Mouse (Mus musculus) heart, embryonic 16.5 days (tissue): ENCODE results near the gene Dph2. TPM values are rescaled to one million over a fixed set of nuclear protein-coding genes. Genes with fewer than 3 reads are reported as not detected.

Source experiments
- ATAC-seq: fragments of 200-750 bp; cut with Nextera tagmentation; replicated peaks from 2 replicates; pipeline ENCODE4 v1.8.0; 2017; ENCODE audit warnings: moderate number of reproducible peaks; ENCODE audit not compliant: insufficient read depth, low FRiP score; ENCODE audit errors: extremely low read depth
- H3K27ac ChIP-seq: fragments of 300-500 bp; sonication (generic); 2 replicates; pipeline ENCODE4 v1.5.1; 2014; ENCODE audit warnings: mild to moderate bottlenecking, low read length, control low read depth, moderate library complexity
- H3K27me3 ChIP-seq: fragments of 300-500 bp; sonication (generic); 2 replicates; pipeline ENCODE4 v1.6.1; 2014; ENCODE audit warnings: low read length, mixed read lengths; ENCODE audit not compliant: control insufficient read depth, insufficient read depth
- H3K36me3 ChIP-seq: fragments of 300-500 bp; sonication (generic); 2 replicates; pipeline ENCODE4 v1.6.1; 2014; ENCODE audit not compliant: control insufficient read depth, insufficient read depth
- H3K4me1 ChIP-seq: fragments of 300-500 bp; sonication (generic); 2 replicates; pipeline ENCODE4 v1.6.1; 2014; ENCODE audit warnings: low read length, mixed read lengths; ENCODE audit not compliant: control insufficient read depth, insufficient read depth
- H3K4me2 ChIP-seq: fragments of 300-500 bp; sonication (generic); 2 replicates; pipeline ENCODE4 v1.6.1; 2014; ENCODE audit warnings: low read depth, mild to moderate bottlenecking, control low read depth, low read length
- H3K4me3 ChIP-seq: fragments of 300-500 bp; sonication (generic); 2 replicates; pipeline ENCODE4 v1.5.1; 2014; ENCODE audit warnings: mild to moderate bottlenecking, control low read depth, low read length
- H3K9ac ChIP-seq: fragments of 300-500 bp; sonication (generic); 2 replicates; pipeline ENCODE4 v1.6.1; 2014; ENCODE audit warnings: low read length, control low read depth
- H3K9me3 ChIP-seq: fragments of 300-500 bp; sonication (generic); replicated peaks from 2 replicates; pipeline ENCODE4 v1.6.1; 2016; ENCODE audit warnings: low read length; ENCODE audit not compliant: control insufficient read depth
- WGBS: fragments of 180-500 bp; shearing (Covaris S2); extraction: QIAGEN DNeasy Blood & Tissue Kit; methylation state at CpG from one replicate; pipeline ENCODE4 v1.1.7; 2014; 5-methylcytosine and 5-hydroxymethylcytosine counted together
- polyA plus RNA-seq: library from polyadenylated mRNA; unstranded; fragments of >200 nt; fragmentation: Nextera tagmentation; extraction: Ambion mirVana; gene quantifications from 2 replicates; pipeline ENCODE4 v1.2.1, GENCODE M21; 2015

Gene Dph2
- polyA plus RNA-seq: 12.5 and 15.1 TPM in 2 replicates

DNA sequence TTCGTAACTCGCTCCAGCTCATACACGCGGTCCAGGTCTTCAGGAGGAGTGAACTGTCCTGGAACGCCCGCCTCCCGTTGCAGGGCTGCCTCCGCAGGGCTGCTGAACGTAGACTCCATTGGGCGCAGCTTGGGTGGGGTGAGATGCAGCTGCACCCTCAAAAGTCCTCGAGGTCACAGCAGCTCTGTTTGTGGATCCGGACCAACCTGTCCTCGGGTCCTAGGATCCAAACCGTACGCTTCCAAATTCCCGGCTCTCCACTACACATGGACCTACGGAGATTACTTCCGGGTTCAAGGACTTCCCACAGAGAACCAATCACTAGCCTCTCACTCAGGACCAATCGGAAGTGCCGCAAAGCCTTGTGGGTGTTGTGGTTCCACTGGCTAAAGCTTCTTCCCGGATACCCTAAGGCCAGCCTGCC is at the start of gene Dph2:
Dph2 (minus strand) TSS at position 295 of the 424 bp plus-strand sequence.
- peak within 1 kb of the TSS; percentile 77 for H3K4me3 ChIP-seq
- no peaks in the 10 kb centered on the region for H3K9me3 ChIP-seq
- peak within 1 kb of the TSS; percentile 69 for H3K9ac ChIP-seq
- no peaks in the 10 kb centered on the region for H3K27me3 ChIP-seq
- no peak within 1 kb of the TSS for H3K27ac ChIP-seq
- peak; percentile 83 for ATAC-seq
- WGBS: 0% methylated on average over 21 of the region's 21 CpGs
- H3K36me3 ChIP-seq: peaks cover 10% of the 10 kb centered on the region; the same call in 1 of the 2 replicates
- peaks cover 8% of the 10 kb centered on the region for H3K4me1 ChIP-seq
- H3K4me2 ChIP-seq: peak within 1 kb of the TSS; percentile 86

DNA sequence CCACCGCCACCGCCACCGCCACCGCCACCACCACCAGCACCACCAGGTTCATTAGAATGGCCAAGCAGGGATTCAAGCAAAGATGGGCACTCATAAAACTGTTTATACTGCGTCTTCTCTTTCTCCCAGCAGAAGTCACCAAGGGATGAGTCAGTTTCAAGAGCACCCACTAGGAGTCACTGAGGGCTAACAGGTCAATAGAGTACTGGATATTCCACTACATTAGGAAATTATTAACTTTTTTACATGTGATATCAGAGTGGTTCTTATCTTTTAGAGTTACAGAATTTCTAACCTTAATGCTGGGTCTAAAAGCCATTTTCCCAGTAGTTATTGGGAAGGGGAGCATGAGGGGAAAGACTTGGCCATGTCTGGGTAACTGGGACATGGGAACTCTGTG is 45.1 kb upstream of the Dph2 start:
- no peak for ATAC-seq
- H3K4me2 ChIP-seq: no peak overlapping the region
- no peak overlapping the region for H3K27ac ChIP-seq
- no peaks in the 10 kb centered on the region for H3K4me1 ChIP-seq
- H3K9me3 ChIP-seq: no peaks in the 10 kb centered on the region
- H3K9ac ChIP-seq: no peak overlapping the region
- H3K36me3 ChIP-seq: 0 out of 2 replicates have a peak, but pooled peaks cover 4% of the 10 kb centered on the region
- no peak overlapping the region for H3K4me3 ChIP-seq
- H3K27me3 ChIP-seq: no peaks in the 10 kb centered on the region
- WGBS: 94% methylated on average over 5 of the region's 5 CpGs

DNA sequence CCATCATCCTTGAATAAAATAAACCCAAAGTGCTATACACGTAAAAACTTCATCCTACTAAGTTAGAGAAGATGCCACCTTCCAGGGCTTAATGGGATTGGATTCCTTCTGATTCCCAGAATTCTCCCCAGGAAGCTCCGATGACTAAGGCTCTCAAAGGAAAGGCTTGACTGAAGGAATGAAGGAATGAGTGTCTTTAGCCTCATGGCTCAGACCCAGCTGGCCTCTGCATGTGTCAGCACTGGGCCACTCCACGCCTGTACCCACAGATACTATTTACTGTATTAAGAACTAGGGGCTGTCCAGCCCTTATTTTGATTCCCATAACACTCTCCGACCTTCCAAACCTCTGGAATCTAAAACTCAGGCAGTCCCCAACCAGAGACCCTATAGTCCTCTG is 42.2 kb upstream of the Dph2 start:
- Histone ChIP-seq H3K9ac (no peak overlapping the region), H3K4me1 (peaks cover 9% of the 10 kb centered on the region), H3K4me3 (no peak overlapping the region), H3K27ac (no peak overlapping the region), H3K36me3 (0 out of 2 replicates have a peak, but pooled peaks cover 4% of the 10 kb centered on the region), H3K4me2 (no peak overlapping the region), H3K27me3 (peaks cover 12% of the 10 kb centered on the region), H3K9me3 (no peaks in the 10 kb centered on the region)
- 85% methylated on average over 4 of the region's 4 CpGs for WGBS
- ATAC-seq: no peak

DNA sequence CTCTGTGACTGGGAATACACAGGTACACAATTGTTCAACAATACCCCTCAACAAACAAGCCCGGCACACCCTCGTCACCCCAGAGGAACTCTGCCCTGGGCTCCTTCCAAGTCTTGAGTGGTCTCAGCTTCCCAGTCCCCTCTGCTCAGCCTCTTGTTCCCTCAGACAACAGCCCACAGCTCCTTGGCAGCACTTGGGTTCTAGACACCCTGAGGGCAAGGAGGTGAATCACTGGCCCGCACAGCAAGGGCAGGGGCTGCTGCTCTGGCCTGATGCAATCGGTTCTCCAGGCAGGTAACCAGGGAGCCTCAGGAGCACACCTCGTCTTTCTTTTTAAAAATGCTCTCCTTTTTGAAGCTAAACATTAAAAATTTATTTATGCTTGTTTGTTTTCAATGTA is 41.4 kb upstream of the Dph2 start:
- H3K9ac ChIP-seq: no peak overlapping the region
- no peak for ATAC-seq
- no peak overlapping the region for H3K27ac ChIP-seq
- 70% methylated on average over 5 of the region's 5 CpGs for WGBS
- no peak overlapping the region for H3K4me3 ChIP-seq
- peaks cover 15% of the 10 kb centered on the region for H3K4me1 ChIP-seq
- 0 out of 2 replicates have a peak, but pooled peaks cover 4% of the 10 kb centered on the region for H3K36me3 ChIP-seq
- H3K4me2 ChIP-seq: no peak overlapping the region
- H3K9me3 ChIP-seq: no peaks in the 10 kb centered on the region
- H3K27me3 ChIP-seq: peaks cover 20% of the 10 kb centered on the region

DNA sequence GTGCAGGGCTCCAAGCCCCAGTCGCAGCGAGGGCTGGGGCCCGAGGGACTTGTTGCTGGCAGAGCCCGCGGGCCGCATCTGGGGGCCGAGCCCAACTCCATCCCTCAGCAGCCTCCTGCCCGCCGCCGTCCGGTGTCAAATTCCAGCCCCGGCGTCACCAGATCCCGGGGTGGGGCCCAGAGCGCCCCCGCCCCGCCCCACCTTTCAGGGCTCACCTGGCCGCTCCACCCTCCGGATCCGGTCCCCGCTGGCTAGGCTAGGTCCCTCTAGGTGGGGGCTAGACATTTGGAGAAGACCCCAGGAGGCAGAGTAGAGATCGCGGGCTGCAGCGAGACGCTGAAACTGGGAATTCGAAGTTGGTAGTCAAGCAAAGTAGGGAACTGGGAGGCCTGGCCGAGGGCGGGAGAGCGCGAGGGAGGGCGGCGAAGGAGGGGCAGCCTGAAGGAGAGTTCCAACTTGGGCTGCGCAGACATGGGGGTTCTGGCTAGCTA is 37.6 kb upstream of the Dph2 start, which contains the start of gene Artn:
Artn (minus strand) TSS at position 373 of the 491 bp plus-strand sequence.
- no peak for ATAC-seq
- Histone ChIP-seq H3K4me1 (peaks cover 22% of the 10 kb centered on the region), H3K9me3 (no peaks in the 10 kb centered on the region), H3K36me3 (no peaks in the 10 kb centered on the region), H3K4me3 (peak within 1 kb of the TSS; percentile 52), H3K9ac (peak within 1 kb of the TSS; percentile 64), H3K27me3 (peaks cover 46% of the 10 kb centered on the region), H3K27ac (no peak within 1 kb of the TSS), H3K4me2 (peak within 1 kb of the TSS; percentile 85)
- under 1% methylated on average over 33 of the region's 33 CpGs for WGBS

DNA sequence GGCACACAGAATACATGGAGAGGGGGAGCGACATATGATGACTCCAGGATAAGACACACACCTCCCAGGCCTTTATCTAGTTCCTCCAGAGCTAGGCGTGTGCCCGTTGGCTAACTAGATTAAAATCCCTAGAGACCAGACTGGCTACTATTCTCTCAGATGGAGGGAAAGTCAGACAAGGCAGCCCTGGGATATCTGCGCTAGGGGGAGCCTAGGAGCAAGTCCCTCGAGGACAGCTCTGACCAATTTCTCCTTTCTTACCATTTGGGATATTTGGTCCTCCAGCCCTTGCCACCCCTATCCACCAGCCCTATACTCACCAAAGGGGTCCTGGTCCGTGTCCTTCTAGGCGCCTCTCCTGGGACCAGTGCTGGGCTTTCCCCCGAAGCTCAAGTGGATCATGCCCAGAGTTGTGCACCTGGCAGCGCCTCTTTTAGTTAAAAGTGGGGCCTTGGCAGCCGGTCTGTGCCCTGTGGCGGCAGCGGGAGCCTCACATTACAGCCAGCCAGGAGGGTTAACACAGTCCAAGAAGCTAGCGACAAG is 36.9 kb upstream of the Dph2 start:
- Histone ChIP-seq H3K4me2 (peak overlapping the region; percentile 85), H3K27ac (no peak overlapping the region), H3K9me3 (no peaks in the 10 kb centered on the region), H3K9ac (peak overlapping the region; percentile 64), H3K4me1 (peaks cover 28% of the 10 kb centered on the region), H3K4me3 (peak overlapping the region; percentile 52), H3K27me3 (peaks cover 46% of the 10 kb centered on the region), H3K36me3 (no peaks in the 10 kb centered on the region)
- 0 out of 2 replicates have a peak, but pooled peaks have one; percentile 39 for ATAC-seq
- 3% methylated on average over 13 of the region's 13 CpGs for WGBS

DNA sequence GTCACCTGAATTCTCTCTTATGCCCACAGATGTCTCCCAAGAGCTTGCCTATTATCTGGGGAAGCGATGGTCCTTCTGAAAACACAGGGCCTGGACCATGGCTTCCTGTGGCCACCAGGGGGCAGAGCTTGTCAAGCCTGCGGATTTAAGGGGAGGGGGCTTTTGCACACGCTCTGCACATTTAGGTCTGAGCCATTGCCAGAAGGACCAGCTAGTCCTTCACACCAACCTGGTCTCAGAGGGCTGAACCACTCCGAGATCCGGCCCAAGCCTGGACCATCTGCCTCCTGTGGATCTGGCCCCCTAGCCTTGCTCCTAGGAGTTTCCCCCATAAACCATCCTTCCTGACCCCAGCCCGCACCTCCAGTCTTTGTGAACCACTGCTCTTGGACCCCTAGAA is 36.4 kb upstream of the Dph2 start:
- 17% methylated on average over 6 of the region's 6 CpGs for WGBS
- H3K36me3 ChIP-seq: no peaks in the 10 kb centered on the region
- H3K27me3 ChIP-seq: peaks cover 46% of the 10 kb centered on the region
- no peaks in the 10 kb centered on the region for H3K9me3 ChIP-seq
- H3K4me3 ChIP-seq: no peak overlapping the region
- H3K4me1 ChIP-seq: peaks cover 33% of the 10 kb centered on the region
- H3K27ac ChIP-seq: no peak overlapping the region
- H3K9ac ChIP-seq: no peak overlapping the region
- no peak for ATAC-seq
- no peak overlapping the region for H3K4me2 ChIP-seq

DNA sequence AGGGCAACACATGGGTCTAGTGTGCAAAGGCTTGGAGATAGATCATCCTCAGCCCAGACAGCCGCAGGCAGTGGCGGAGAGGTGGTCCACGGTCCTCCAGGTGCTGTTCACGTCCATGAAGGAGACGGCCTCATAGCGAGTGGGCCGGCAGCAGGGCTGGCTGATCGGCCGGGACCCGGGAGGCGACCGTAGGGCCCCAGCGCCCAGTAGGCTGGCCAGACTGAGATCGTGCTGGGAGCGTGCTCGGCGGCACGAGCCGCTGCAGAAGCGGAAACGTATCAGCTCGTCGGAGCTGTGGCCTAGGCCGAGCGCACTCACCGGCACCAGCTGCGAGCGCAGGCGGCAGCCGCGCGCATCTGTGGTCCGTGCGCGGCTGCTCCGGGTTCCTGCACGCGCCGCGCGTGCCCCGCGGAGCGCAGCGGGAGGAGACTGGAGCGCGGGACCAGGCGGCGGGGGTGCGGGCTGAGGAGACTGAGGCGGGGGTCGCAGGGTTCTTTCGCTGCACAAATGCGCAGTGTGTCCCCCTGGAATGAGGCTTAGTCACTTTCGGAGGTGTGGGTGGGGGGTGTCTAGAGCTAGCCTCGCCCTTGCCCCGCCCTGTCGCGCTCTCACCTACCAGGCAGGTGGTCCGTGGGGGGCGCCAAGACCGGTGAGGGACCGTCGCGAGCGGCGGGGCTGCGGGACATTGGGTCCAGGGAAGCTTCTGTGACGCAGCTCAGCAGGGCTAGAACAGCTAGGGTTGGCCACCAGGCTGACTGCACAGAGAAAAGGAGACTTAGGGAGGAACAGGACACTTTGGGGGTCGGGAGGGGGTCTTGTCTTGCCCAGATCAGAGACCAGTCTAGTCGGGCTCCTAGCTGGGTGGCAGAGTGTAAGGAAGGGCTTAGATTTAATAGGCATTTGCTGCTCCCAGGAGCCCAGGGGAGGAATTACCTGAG is 35.0 kb upstream of the Dph2 start:
- Histone ChIP-seq H3K27me3 (peaks cover 46% of the 10 kb centered on the region), H3K27ac (no peak overlapping the region)

DNA sequence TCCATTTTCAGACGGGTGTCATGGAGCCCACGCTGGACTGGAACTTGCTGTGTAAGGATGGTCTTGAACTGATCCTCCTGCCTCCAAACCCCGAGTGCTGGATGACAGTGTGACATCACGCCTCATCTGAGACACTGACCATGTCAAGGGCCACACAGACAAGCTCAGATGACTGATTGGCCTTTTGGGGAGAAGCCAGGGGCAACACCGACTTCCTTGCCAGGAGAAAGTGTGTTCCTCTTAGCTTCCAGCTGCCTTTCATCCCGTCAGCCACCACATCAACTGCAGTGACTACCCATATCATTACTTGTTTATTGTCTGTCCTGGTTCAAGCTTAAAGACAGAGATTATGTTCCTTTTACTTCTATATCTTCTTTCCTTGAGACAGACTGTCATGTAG is 33.1 kb upstream of the Dph2 start:
- ATAC-seq: no peak
- no peak overlapping the region for H3K27ac ChIP-seq
- H3K9ac ChIP-seq: no peak overlapping the region
- H3K27me3 ChIP-seq: peaks cover 42% of the 10 kb centered on the region
- no peaks in the 10 kb centered on the region for H3K36me3 ChIP-seq
- no peaks in the 10 kb centered on the region for H3K9me3 ChIP-seq
- WGBS: 45% methylated on average over 6 of the region's 6 CpGs
- peaks cover 35% of the 10 kb centered on the region for H3K4me1 ChIP-seq
- no peak overlapping the region for H3K4me3 ChIP-seq
- no peak overlapping the region for H3K4me2 ChIP-seq

More for the DNA sequence above, 35.0 kb upstream of the Dph2 start:
- no peaks in the 10 kb centered on the region for H3K9me3 ChIP-seq
- peak overlapping the region; percentile 95 for H3K4me2 ChIP-seq
- ATAC-seq: peak; percentile 33; the same call in 1 of the 2 replicates
- peak overlapping the region; percentile 58 for H3K4me3 ChIP-seq
- WGBS: 2% methylated on average over 69 of the region's 71 CpGs
- H3K36me3 ChIP-seq: no peaks in the 10 kb centered on the region
- peaks cover 36% of the 10 kb centered on the region for H3K4me1 ChIP-seq
- peak overlapping the region; percentile 69 for H3K9ac ChIP-seq
